Mouse (Mus musculus) right cerebral cortex, postnatal 14 days (tissue): Measurements from ENCODE around the gene Zfp808.
"Not testable (repeated sequence)": the region's sequence is repeated elsewhere in the genome, so short reads cannot be mapped to it uniquely, and the experiment has no call there.

Experiments used
- DNase-seq: peaks from one replicate; pipeline ENCODE4 v3.0.0; 2022

The Zfp808 gene

GRCm38 (mm10) chr13:62129432-62130171 lies at the start of gene Zfp808:
Gene Zfp808, plus strand, starts transcription at chr13:62129886.
- DNase-seq, result peak; percentile 8

- not testable (repeated sequence) for DNase-seq
These were observed 30.9 kb upstream of the Zfp808 start for GRCm38 (mm10) chr13:62098786-62099185.

- DNase-seq, result not testable (repeated sequence)
These were observed 30.2 kb upstream of the Zfp808 start for GRCm38 (mm10) chr13:62099454-62099853.

GRCm38 (mm10) chr13:62102368-62102767 lies 27.3 kb upstream of the Zfp808 start:
- not testable (repeated sequence) for DNase-seq

- DNase-seq, result not testable (repeated sequence)
These were observed 13.8 kb upstream of the Zfp808 start for GRCm38 (mm10) chr13:62115861-62116260.

GRCm38 (mm10) chr13:62121578-62121977 lies 8.1 kb upstream of the Zfp808 start:
- DNase-seq, result not testable (repeated sequence)

GRCm38 (mm10) chr13:62181835-62182755 lies 52.4 kb downstream of the Zfp808 start:
- not testable (repeated sequence) for DNase-seq

- no peak for DNase-seq
These were observed 115.6 kb downstream of the Zfp808 start for GRCm38 (mm10) chr13:62245264-62245663.

- DNase-seq, result not testable (repeated sequence)
These were observed 125.5 kb downstream of the Zfp808 start for GRCm38 (mm10) chr13:62255226-62255625.

GRCm38 (mm10) chr13:62263392-62263791 lies 133.7 kb downstream of the Zfp808 start:
- DNase-seq, result no peak
